Mouse (Mus musculus) adrenal gland, postnatal 0 days (tissue): ENCODE measurements around the gene Slc22a22. TPM values are rescaled to one million over a fixed set of nuclear protein-coding genes. Genes with fewer than 3 reads are reported as not detected.

Source experiments
- polyA plus RNA-seq: library from polyadenylated mRNA; unstranded; fragments of >200 nt; fragmentation: Nextera tagmentation; extraction: Ambion mirVana; gene quantifications from 2 replicates; pipeline ENCODE4 v1.2.1, GENCODE M21; 2015

Slc22a22 gene
- 0.14 and 0.17 TPM in 2 replicates for polyA plus RNA-seq

DNA sequence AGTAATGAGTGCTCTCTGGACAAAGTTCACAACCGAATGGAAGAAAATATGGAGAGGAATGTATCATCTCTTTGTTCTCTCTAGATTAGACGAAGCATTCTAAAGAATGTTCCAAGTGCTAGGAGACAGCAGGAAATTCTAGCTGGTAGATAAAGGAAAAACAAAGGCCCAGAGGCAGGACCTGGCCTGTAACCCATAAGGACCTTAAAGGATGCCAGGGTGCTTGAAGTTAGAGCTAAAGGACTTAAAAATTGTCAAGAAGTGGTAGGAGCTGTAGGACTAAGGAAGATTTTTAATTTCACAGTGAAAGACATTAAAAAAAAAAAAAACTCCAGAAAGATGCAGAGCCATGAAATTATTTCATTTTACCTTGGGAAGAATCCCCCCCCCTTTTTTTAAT lies at the start of gene Slc22a22:
Slc22a22 (minus strand) TSS at position 101 of the 400 bp plus-strand sequence.

